Mouse (Mus musculus) kidney, postnatal 4 days (tissue): Measurements from ENCODE around the gene Chrng.

Source experiments
- DNase-seq, 2 experiments: peaks; one replicate each; pipeline ENCODE4 v3.0.0; 2021; ENCODE audit warnings: mixed read lengths in 2 of 2

The Chrng gene

DNA sequence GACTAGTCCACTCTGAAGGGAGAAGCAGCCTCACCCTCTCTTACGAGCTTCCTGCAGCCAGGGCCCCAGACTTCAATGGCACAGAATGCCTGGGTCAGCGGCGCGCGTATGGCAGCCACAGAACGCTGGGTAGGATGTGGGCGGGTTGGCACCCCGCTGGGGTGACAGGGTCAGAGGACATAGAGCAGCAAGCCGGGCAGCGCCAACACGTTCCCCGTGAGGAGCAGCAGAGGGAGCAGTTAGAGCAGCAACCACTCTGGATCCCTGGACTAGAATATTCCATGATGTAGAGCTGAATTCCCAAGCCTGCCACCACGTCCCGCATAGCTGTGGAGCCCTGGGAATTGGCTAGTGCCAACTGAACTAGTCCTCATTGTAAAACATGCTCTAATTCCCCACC lies 54.0 kb downstream of the Chrng start:
- peak; percentile 43 to 66 for DNase-seq

DNA sequence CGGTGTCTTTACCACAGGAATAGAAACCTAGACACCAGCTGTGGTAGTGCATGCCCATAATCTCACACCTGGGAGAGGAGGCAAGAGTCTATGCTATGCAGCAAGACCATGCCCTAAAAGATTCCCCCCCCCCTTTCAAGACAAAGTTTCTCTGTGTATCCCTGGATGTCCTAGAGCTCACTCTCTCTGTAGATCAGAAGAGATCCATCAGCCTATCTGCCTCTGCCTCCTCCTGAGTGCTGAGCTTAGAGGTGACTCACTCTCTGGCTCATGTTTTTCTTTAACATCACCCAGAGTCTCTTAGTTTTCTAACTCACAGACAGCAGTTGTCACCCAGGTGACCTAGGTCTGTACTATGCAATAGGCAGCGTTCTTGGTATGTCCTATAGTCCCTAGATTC lies 54.9 kb downstream of the Chrng start:
- DNase-seq: no peak
